Mouse (Mus musculus): Measurements from ENCODE around the gene Olfml2b.

Gene Olfml2b

DNA sequence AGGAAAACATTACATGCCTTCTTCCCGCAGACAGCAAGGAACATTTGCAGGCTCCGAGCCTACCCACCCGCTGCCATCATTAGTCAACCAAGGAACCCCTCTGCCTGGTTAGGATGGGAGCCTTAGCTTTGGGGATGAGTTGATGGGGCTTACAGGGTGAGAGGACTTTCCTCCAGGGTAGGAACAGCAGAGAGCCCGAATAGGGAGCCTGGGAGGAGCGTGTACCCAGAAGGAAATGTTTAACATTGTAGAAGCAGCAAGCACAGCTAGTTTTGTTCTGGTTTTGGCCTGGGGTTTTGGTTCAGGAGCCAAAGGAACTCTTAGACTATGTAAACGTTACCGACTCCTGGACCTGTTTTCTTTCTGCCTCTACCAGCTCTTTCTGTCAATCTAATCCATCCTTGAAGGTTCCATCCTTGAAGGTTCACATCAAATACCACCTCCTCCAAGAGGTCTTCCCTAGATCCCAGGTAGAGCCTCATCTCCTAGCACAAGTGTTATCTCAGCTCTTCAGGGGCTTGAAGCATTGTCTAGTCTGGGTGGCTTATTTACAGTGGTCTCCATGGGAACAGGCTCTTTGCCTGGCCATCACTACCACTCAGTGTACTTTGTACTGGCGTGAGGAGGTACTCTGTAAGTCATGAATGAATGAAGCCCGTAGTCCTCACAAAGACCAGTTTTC is 2.4 kb downstream of the Olfml2b start:
- DNase-seq (ENCODE audit: low spot score) = no peak

DNA sequence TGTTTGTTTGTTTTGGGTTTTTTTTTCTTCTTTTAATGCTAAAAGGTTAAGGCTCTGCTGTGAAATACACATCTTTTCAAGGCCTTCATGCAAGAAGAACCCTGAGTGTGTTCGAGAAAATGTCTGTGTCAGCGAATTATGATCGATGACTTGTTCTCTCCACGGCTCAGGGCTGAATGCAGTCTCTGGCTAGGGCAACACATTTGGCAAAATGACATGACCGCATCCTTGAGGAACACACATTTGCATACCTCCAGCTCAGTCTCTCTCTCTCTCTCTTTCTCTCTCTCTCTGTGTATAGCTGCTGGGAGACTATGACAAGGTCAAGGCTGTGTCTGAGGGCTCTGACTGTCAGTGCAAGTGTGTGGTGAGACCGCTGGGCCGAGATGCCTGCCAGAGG is 3.0 kb downstream of the Olfml2b start:
- no peak for DNase-seq (ENCODE audit: low spot score)

DNA sequence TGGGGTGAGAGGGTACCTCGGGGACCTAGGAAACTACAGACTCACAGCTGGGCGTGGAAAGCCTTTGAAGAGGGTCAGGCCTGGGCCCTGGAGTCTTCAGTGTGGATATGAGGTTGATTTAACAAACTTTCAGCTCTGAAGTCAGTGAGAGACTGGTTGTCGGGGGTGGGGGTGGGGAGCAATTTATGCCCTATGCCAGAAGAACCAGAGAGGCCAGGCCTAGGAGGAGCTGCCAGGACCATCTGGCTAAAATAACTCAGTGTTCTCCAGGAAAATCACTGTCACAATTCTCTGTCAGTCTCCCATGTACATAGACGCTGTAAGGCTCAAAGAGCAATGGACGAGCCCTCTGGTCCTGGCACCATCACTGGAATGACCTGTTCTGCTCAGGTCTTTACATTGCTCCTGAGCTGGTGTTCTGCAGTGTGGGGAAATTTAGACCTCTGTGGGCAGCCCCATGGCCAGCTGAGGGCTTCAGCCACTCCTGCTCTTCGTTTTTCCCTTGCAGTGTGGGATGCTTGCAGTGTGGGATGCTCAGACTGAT is 3.7 kb downstream of the Olfml2b start:
- no peak for DNase-seq (ENCODE audit: low spot score)

DNA sequence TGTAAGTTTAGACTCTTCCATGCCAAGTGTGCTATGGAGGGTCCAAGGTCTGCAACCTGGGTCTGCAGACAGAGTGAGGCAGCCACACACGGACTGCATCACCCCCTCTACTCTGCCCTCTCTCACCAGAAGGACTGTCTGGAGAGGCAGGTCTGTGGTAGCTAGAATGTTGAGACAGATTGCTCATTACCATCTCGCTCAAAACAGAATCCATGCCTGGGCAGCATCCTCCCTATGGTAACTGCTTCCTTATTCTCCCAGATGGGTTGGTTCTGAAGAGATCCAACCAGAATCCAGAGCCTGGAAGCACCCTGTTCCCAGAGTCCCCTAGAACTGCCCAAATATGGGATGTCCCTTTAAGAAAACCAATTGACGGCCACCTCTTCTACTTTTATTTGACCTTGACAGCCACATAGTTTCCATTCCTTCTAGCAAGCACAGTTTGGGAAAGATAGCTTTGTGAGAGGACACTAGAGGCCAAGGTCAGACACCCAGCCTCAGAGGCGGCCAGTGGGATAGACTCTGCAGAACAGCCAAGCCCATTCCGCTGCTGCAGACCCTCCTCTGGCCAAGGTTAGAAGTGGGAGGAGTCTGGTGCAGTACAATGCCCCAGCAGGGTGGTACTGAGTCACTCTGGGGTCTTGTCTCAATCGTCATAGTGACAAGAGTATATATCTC is 6.9 kb downstream of the Olfml2b start:
- no peak for DNase-seq (ENCODE audit: low spot score)

GRCm38 (mm10) chr1:170651989-170652740 is 7.8 kb downstream of the Olfml2b start:
- DNase-seq (ENCODE audit: low spot score) = no peak

GRCm38 (mm10) chr1:170655280-170655917 is 11.1 kb downstream of the Olfml2b start:
- no peak for DNase-seq (ENCODE audit: low spot score)

DNA sequence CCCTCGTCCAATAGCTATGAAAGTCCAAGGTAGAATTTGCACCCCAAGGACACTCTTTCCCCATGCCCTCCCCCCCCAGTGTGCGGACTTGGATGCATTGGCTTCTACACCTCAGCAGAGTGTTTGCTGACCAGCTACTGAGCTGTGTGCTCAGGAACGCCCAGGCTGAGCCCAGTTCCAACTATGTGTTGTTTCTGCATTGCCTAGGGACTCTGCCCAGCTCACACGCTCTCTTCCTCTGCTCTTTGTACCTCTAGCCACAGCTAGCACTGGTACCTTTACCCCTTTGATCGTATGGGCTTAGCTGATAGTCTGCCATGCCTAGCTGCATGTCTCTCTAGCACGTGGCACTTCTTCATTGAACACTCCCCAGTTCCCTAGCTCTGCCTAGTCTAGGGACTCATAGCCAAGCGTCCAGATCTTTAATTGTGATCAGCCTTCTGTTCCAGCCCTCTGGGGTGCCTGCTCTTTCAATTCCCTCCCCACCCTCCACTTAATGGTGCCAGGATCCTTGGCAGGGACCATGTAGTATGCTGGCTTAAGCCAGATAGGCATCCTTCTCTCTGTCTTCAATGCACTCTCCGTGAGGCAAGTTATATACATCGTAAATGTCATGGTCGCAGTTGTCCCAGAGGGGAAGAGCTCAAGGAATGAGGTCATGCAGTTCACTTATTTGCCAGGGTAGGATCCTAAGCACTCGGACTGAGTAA is 12.3 kb downstream of the Olfml2b start:
- no peak for DNase-seq (ENCODE audit: low spot score)

- DNase-seq (ENCODE audit: low spot score) = no peak
Observed at GRCm38 (mm10) chr1:170657228-170657521, 12.8 kb downstream of the Olfml2b start.

DNA sequence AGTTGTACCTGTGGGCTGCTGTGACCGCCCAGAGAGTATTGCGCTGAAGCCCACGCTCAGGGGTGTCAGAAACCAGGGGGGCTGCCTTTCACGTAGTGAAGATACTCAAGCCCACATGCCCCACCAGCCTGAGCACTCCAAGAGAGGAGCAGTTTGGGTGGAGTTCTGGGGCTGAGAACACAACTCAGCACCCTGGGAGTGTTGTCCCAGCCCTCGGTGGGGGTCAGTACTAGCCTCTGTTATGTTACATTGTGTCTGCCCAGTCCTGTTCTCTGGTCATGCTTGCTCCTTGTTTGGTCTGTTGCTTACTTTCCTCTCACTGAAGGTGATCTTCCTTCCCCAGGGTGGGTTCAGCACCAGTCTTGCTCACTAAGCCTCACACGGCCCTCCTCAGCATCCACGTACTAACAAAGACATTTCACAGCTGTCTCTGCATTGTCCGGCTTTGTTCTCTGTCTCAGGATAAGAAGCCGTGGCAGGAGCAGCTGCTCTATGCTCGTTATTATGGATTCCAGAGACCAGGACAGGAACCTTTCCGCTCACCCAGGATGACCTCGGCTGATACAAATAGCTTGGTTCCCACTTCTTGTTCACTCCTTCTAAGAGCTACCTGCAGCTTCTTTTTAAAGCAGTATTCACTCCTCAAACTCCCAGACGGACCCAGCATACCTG is 13.4 kb downstream of the Olfml2b start:
- DNase-seq (ENCODE audit: low spot score) = no peak

DNA sequence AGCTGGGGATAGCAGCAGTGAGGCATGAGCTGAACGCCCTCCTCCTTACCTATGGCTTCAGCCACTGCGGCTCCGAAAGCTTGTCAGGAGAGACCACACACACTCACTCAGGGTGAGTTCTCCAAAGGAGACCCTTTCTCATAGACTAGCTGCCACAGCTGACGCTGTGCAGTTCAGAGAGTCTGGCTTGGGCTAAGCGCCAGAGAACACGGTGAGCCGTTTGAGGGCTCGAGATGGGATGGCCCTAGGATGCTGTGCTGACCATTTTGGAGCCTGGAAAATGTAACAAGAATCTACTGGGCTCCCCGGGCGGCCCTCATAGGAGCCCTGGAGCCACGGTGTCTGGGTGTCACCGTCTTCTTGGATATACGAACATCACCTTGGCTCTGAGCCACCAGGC is 14.9 kb downstream of the Olfml2b start:
- DNase-seq (ENCODE audit: low spot score) = no peak

DNA sequence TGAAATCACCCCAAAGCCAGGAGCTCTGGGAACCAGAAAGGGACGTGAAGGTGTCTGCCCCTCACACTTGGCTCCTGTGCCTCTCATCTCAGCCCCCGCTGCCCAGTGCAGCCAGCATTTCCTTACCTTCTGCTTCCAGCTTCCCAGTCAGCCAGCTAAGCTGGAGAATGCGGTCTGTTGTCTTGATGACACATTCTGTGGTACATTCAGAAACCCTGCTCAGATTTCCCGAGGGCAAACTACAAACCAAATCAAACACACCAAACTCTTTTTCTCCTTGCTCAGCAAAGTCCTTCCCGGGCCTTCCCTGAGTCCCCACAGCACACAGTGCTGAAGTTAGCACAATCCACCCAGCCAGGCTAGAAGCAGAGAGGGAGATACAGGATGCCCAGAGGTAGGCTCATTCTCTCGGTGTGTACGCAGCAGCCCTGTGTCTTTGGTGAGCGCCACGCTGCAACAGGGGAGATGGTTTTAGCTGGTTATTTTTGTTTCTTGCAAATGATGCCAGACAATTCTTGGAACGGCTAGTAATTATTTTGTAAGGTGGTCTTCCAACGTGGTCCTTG is 20.4 kb downstream of the Olfml2b start:
- DNase-seq (ENCODE audit: low spot score) = no peak

DNA sequence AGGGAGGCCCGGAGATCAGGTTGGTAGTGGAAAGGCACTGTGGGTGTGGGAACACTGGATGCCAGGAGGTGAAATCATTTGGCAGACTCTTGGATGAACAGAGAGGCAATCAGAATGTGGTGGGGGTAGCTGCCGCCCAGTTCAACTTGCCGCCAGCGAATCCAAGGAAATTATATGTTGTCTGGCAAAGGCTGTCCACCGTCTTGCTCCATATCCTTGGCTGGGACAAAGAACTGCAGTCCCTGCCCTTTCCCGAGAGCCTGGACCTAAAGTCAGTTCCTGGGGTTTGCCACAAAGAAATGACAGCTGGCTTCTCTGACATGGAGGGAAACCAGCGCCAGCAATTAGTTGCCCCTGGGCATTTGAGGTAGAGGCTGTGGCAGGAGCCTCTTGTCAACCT is 20.9 kb downstream of the Olfml2b start:
- DNase-seq (ENCODE audit: low spot score) = no peak

DNA sequence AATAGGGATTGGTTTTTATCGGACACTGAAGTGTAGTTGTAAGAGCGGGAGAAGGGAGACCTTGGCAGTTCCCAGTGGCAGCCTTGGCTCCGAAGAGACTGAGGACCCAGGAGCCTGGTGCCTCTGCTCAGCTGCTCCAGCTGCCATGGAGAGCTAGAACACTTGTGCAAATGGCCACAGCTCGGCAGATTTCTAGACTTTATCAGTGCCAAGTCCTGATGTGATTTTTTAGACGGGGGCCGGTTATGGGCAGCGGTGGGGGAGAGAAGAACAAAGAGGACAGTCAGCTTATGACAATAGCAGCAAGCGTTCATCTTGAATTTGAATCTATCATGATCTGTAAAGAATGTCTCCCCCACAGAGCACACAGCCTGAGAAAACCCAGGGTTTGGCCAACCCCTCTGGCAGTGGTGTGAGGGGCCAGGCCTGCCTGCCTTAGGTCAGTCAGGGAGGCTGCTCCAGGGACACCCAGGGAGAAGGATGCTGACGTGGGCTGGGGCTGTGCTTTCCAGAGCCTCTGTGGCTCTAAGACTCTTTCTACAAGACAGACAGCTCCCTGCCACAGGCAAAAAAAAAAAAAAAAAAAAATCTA is 29.9 kb downstream of the Olfml2b start:
- no peak for DNase-seq (ENCODE audit: low spot score)

GRCm38 (mm10) chr1:170677681-170678080 is 33.3 kb downstream of the Olfml2b start:
- no peak for DNase-seq (ENCODE audit: low spot score)

DNA sequence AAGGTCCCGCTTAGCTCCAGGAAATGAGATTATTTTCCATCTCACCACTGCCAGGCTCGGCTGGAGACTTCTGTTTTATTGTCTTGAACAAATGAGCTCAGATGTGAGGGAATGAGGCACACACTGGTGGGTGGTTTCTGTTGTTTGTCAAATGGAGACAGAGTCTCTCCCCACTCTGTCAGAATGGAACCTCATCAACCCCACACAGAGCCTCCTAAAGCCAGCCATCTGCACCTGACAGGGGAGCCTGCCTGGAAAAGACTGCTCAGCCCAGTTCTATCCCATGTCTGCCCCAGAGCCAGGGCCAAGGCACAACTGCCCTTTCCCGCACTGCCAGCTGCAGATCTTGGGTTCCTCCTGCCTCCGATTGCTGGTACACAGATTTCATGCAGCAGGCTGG is 34.5 kb downstream of the Olfml2b start:
- no peak for DNase-seq (ENCODE audit: low spot score)

DNA sequence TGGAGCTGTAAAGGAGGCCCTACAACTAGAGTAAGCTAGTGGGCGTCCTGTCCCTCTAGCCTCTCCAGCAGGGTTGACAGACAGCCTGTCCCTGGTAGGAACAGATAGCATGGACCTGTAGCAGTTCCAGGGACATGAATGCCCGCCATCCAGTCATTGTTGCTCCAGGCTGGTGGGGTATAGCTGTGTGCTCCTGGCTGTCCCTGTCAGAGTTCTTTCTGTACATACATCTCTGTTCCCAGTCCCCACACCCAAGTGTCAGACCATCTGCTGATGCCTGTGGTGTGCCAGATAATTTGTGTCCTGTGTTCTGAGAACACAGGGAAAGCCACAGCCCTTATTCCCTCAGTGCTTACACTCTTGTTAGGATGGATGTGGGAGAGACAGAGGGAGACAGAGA is 35.3 kb downstream of the Olfml2b start:
- DNase-seq (ENCODE audit: low spot score) = no peak

DNA sequence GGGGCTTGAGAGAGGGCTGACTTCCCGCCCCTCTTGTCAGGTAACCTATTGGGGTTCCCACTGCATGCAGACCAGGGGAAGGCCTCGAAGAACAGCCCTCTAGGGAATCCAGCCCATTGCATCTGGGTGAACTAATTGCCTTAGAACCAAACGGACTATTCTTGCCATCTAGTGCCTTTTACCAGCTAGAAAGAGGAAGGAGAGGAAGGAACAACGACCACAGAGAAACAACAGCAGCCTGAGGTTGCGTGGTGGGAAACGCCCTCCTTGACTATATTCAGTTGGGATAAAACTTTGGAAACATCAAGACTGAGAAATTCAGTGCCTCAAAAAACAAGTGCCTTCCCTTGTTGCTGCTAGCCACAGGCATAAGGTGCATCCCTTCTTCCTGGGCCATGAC is 39.5 kb downstream of the Olfml2b start:
- DNase-seq (ENCODE audit: low spot score) = no peak

GRCm38 (mm10) chr1:170689773-170690172 is 45.4 kb downstream of the Olfml2b start:
- DNase-seq (ENCODE audit: low spot score) = no peak

- no peak for DNase-seq (ENCODE audit: low spot score)
Observed at GRCm38 (mm10) chr1:170691301-170691700, 47.0 kb downstream of the Olfml2b start.

DNA sequence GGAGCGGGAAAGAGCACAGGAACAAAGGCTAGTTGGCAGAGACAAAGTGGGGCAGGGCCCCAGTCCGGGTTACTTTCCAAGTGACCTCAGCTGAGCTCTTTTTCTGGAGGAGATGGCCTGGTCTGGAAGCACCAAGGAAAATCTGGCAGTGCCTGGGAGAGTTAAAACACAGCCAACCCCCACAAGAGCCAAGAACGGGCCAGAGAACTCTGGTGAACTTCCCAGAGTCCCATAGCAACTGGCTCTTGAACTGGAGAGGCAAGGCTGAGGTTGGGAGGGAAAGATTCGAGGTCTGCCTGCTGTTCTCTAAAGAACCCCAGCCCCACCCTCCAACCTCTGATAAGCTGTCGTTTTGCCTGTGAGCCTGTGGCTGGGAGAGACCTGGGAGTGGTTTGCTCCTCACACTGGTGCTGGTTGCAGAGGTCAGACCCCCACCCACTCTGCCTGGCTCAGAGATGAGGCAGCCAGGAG is 50.5 kb downstream of the Olfml2b start:
- no peak for DNase-seq (ENCODE audit: low spot score)

GRCm38 (mm10) chr1:170695326-170695725 is 51.0 kb downstream of the Olfml2b start:
- no peak for DNase-seq (ENCODE audit: low spot score)

All from spleen, adult 12 weeks (tissue).